Mouse (Mus musculus) bone marrow macrophage, adult 2 months (primary cell): ENCODE data around the gene Inha. TPM values are rescaled to one million over a fixed set of nuclear protein-coding genes. Genes with fewer than 3 reads are reported as not detected.
A peak's percentile ranks its signal among the peaks of the same experiment; 100 is the strongest.

Experiments used
- H3K27ac ChIP-seq: 2 replicates; pipeline ENCODE4 v1.5.1; 2012; ENCODE audit warnings: low read depth, low read length; ENCODE audit not compliant: insufficient read depth
- H3K4me1 ChIP-seq: 2 replicates; pipeline ENCODE4 v1.6.1; 2012; ENCODE audit warnings: low read length; ENCODE audit not compliant: control insufficient read depth, insufficient read depth
- H3K4me3 ChIP-seq: 2 replicates; pipeline ENCODE4 v1.5.1; 2012; ENCODE audit warnings: mild to moderate bottlenecking, low read length, moderate library complexity; ENCODE audit not compliant: insufficient read depth
- CTCF ChIP-seq: IDR thresholded peaks from 2 replicates; pipeline ENCODE4 v1.5.1; 2012; ENCODE audit warnings: low read depth, mild to moderate bottlenecking, low read length, moderate library complexity
- POLR2A ChIP-seq: IDR thresholded peaks from 2 replicates; pipeline ENCODE4 v1.6.1; 2012; ENCODE audit warnings: mild to moderate bottlenecking, low read depth, low read length, borderline replicate concordance
- polyA plus RNA-seq: library from polyadenylated mRNA; stranded (reverse); fragments of >200 nt; gene quantifications from 2 replicates; pipeline ENCODE4 v1.2.4, GENCODE M21; 2012; ENCODE audit not compliant: missing spikeins, insufficient read depth, insufficient read length

Gene Inha
- polyA plus RNA-seq, 1 experiment: not detected

DNA sequence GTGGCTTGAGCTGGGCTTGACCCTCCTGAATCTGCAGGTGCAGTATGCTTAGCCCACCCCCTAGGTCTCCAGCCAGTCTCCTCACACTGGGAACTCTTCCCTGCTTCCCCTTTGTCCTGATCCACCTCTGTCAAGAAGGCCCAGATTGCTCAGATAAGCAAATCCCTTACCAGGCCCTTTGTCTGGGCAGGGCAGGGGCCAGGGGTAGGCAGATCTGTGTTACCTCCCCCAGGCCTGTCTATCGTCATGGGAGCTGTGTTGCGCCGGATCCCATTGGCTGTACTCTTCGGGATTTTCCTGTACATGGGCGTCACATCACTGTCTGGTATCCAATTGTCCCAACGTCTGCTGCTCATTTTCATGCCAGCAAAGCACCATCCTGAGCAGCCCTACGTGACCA is 50.2 kb downstream of the Inha start:
- no peak overlapping the region for H3K4me3 ChIP-seq
- H3K4me1 ChIP-seq: peaks cover 6% of the 10 kb centered on the region
- no peak for TF ChIP-seq CTCF
- TF ChIP-seq POLR2A: no peak
- H3K27ac ChIP-seq: no peak overlapping the region

DNA sequence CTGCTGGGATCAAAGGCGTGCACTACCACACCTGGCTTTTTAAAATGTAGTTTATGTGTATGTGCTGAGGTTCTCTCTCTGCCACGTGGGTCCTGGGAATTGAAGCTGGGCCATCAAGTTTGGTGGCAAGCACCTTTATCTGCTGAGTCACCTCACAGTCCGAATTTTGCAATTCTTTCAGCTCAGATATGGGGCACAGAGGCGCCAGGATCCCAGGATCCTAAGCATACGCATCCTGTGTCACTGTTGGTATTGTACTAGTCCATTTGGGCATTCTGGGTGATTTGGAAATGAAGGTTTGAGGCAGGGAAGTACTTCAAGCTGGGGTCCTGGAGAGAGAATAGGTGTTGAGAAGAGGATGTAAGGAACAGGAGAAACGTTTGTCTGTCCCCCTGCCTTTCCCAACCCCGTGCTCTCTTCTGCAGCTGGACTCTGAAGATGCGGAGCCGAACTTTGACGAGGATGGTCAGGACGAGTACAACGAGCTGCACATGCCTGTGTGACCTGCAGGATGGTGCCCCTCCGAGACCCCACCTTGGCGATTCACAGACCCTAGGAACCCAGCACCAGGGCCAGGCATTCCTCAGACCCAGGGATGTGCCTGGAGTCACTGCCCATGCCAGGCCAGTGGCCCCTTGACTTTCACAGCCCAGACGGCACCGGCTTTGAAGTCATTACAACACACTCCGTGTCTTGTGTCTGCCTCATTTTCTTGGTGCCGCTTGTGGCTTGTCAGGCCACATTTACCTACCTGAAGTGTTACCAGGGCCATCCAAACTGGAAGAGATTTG is 51.7 kb downstream of the Inha start:
- TF ChIP-seq CTCF (no peak), POLR2A (no peak)
- no peak overlapping the region for H3K27ac ChIP-seq
- peaks cover 6% of the 10 kb centered on the region for H3K4me1 ChIP-seq
- H3K4me3 ChIP-seq: no peak overlapping the region

DNA sequence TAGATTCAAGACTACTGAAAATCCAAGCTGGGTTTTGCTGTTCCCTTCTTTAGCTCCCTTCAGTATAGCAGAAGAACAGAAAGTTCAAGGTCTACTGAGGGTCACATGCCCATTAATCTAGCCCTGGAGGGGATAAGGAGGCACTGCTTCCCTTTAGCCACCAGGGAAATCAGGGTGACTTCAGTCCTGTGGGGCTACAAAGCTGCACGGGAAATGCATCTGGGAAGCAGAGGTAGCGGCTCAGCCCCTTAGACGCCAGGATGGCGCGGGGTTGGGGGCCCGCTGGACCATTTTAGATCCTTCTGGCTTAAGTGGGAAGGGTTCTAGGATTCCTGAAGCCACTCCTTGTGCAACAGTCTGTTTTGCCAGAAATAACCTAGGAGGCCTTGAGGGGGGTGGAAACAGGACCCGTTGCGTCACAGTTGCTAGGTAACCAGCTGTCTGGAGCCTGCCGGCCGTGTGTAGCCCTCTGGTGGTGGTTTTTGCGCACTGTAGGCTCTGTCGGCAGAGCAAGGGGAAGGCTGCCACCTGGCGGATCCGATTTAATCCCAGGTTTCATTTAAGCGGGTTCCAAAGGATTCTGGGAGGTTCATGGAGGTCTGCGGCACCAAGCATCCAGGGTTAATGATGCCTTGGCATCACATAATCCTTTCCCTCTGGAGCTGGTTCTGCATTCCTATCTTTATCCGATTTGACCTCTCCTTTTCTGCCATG is 52.5 kb downstream of the Inha start:
- no peak overlapping the region; the same call in 1 of the 2 replicates for H3K4me3 ChIP-seq
- TF ChIP-seq CTCF: peak; percentile 99
- no peak for TF ChIP-seq POLR2A

More for the DNA sequence above, 52.5 kb downstream of the Inha start:
- Histone ChIP-seq H3K27ac (no peak overlapping the region), H3K4me1 (peaks cover 6% of the 10 kb centered on the region)

Other genes starting within 250 kb of the Inha start
- gene Ptprn, start 242.6 kb upstream of the Inha start, polyA plus RNA-seq: 0.60 and 0.94 TPM in 2 replicates
- not detected in 2 replicates for gene Resp18, start 228.7 kb upstream of the Inha start, polyA plus RNA-seq
- 39.3 and 43.3 TPM in 2 replicates for gene Dnpep, start 189.1 kb upstream of the Inha start, polyA plus RNA-seq
- gene Des, start 146.7 kb upstream of the Inha start, polyA plus RNA-seq: 0.70 TPM in 1 of 2 replicates, not detected in the other
- gene Speg, start 131.8 kb upstream of the Inha start, polyA plus RNA-seq: 32.4 and 36.2 TPM in 2 replicates
- gene Gmppa, start 71.1 kb upstream of the Inha start, polyA plus RNA-seq: 79.2 and 89.6 TPM in 2 replicates
- not detected in 2 replicates for gene Asic4, start 56.6 kb upstream of the Inha start, polyA plus RNA-seq
- gene Chpf, start 27.8 kb upstream of the Inha start, polyA plus RNA-seq: 0.95 and 1.3 TPM in 2 replicates
- not detected in 2 replicates for gene Tmem198, start 27.5 kb upstream of the Inha start, polyA plus RNA-seq
- gene Obsl1, start 625 bp upstream of the Inha start, polyA plus RNA-seq: 0.33 TPM in 1 of 2 replicates, not detected in the other
- 45.6 and 49.3 TPM in 2 replicates for gene Stk11ip, start 14.5 kb downstream of the Inha start, polyA plus RNA-seq
- 3.0 and 3.1 TPM in 2 replicates for gene Slc4a3, start 39.2 kb downstream of the Inha start, polyA plus RNA-seq